Mouse (Mus musculus) thymus, adult 2 months (tissue): Measurements from ENCODE around the gene Gm28539.

Experiments used
- CTCF ChIP-seq: fragments of 200-500 bp; IDR thresholded peaks from 2 replicates; pipeline ENCODE4 v1.5.1; 2012; ENCODE audit warnings: mild to moderate bottlenecking, control low read depth, low read length, moderate library complexity, borderline replicate concordance; ENCODE audit not compliant: control insufficient read depth, poor library complexity, insufficient read depth; ENCODE audit errors: extremely low read depth
- POLR2A ChIP-seq: fragments of 200-500 bp; IDR thresholded peaks from 2 replicates; pipeline ENCODE4 v1.6.1; 2012; ENCODE audit warnings: mild to moderate bottlenecking, low read length, control low read depth, moderate library complexity; ENCODE audit not compliant: control insufficient read depth, poor library complexity, insufficient read depth; ENCODE audit errors: extremely low read depth

GRCm38 (mm10) chr16:18876091-18876441, 39.7 kb downstream of the Gm28539 start:
- TF ChIP-seq CTCF, result no peak
- TF ChIP-seq POLR2A, result no peak
